Mouse (Mus musculus) layer of hippocampus, adult 9-10 months (tissue): ENCODE data around the gene Edn1.
A peak's percentile ranks its signal among the peaks of the same experiment; 100 is the strongest.

ENCODE experiments used
- DNase-seq: peaks from one replicate; pipeline ENCODE4 v3.0.0; 2022; ENCODE audit warnings: low spot score

The Edn1 gene

GRCm38 (mm10) chr13:42301161-42301721 lies at the start of gene Edn1:
TSS of gene Edn1 (plus strand) at chr13:42301476.
- peak; percentile 16 for DNase-seq

GRCm38 (mm10) chr13:42253821-42254220 lies 47.5 kb upstream of the Edn1 start:
- DNase-seq: no peak

GRCm38 (mm10) chr13:42255105-42255504 lies 46.2 kb upstream of the Edn1 start:
- no peak for DNase-seq

GRCm38 (mm10) chr13:42258422-42258821 lies 42.9 kb upstream of the Edn1 start:
- DNase-seq: peak; percentile 20

- DNase-seq: no peak
Observed at GRCm38 (mm10) chr13:42260667-42261066, 40.6 kb upstream of the Edn1 start.

- no peak for DNase-seq
Observed at GRCm38 (mm10) chr13:42270051-42270450, 31.2 kb upstream of the Edn1 start.

GRCm38 (mm10) chr13:42276774-42277454 lies 24.4 kb upstream of the Edn1 start:
- DNase-seq: no peak

GRCm38 (mm10) chr13:42277751-42278150 lies 23.5 kb upstream of the Edn1 start:
- no peak for DNase-seq

- no peak for DNase-seq
Observed at GRCm38 (mm10) chr13:42285896-42286295, 15.4 kb upstream of the Edn1 start.

GRCm38 (mm10) chr13:42286768-42287167 lies 14.5 kb upstream of the Edn1 start:
- no peak for DNase-seq

GRCm38 (mm10) chr13:42292593-42292992 lies 8.7 kb upstream of the Edn1 start:
- DNase-seq: no peak

- DNase-seq: no peak
Observed at GRCm38 (mm10) chr13:42298302-42298701, 3.0 kb upstream of the Edn1 start.

- no peak for DNase-seq
Observed at GRCm38 (mm10) chr13:42298766-42299165, 2.5 kb upstream of the Edn1 start.

- DNase-seq: peak; percentile 63
Observed at GRCm38 (mm10) chr13:42300567-42300966, 709 bp upstream of the Edn1 start.

- no peak for DNase-seq
Observed at GRCm38 (mm10) chr13:42301961-42302861, 935 bp downstream of the Edn1 start.

GRCm38 (mm10) chr13:42303180-42303929 lies 2.1 kb downstream of the Edn1 start:
- DNase-seq: no peak

- no peak for DNase-seq
Observed at GRCm38 (mm10) chr13:42304139-42304538, 2.9 kb downstream of the Edn1 start.

GRCm38 (mm10) chr13:42306870-42307800 lies 5.9 kb downstream of the Edn1 start:
- no peak for DNase-seq

- DNase-seq: no peak
Observed at GRCm38 (mm10) chr13:42308368-42309103, 7.3 kb downstream of the Edn1 start.

GRCm38 (mm10) chr13:42309804-42310203 lies 8.5 kb downstream of the Edn1 start:
- DNase-seq: no peak
